Mouse (Mus musculus) intestine, embryonic 15.5 days (tissue): Measurements from ENCODE around the gene Slc2a1. TPM values are rescaled to one million over a fixed set of nuclear protein-coding genes. Genes with fewer than 3 reads are reported as not detected.

Experiments used
- ATAC-seq: fragments of 200-750 bp; cut with Nextera tagmentation; 2 replicates; pipeline ENCODE4 v1.8.0; 2017; ENCODE audit warnings: moderate TSS enrichment, moderate library complexity
- H3K27ac ChIP-seq: fragments of 300-500 bp; sonication (generic); 2 replicates; pipeline ENCODE4 v1.5.1; 2015; ENCODE audit warnings: mild to moderate bottlenecking, inconsistent platforms
- H3K27me3 ChIP-seq: fragments of 300-500 bp; sonication (generic); replicated peaks from 2 replicates; pipeline ENCODE4 v1.6.1; 2015; ENCODE audit warnings: inconsistent platforms
- H3K36me3 ChIP-seq: fragments of 300-500 bp; sonication (generic); 2 replicates; pipeline ENCODE4 v1.6.1; 2015; ENCODE audit warnings: inconsistent platforms
- H3K4me1 ChIP-seq: fragments of 300-500 bp; sonication (generic); replicated peaks from 2 replicates; pipeline ENCODE4 v1.6.1; 2015; ENCODE audit warnings: inconsistent platforms
- H3K4me2 ChIP-seq: fragments of 300-500 bp; sonication (generic); replicated peaks from 2 replicates; pipeline ENCODE4 v1.6.1; 2015; ENCODE audit warnings: mild to moderate bottlenecking, inconsistent platforms
- H3K4me3 ChIP-seq: fragments of 300-500 bp; sonication (generic); replicated peaks from 2 replicates; pipeline ENCODE4 v1.5.1; 2015; ENCODE audit warnings: inconsistent platforms
- H3K9ac ChIP-seq: fragments of 300-500 bp; sonication (generic); 2 replicates; pipeline ENCODE4 v1.6.1; 2015; ENCODE audit warnings: inconsistent platforms
- H3K9me3 ChIP-seq: fragments of 300-500 bp; sonication (generic); 2 replicates; pipeline ENCODE4 v1.6.1; 2016; ENCODE audit warnings: inconsistent platforms
- WGBS: fragments of 180-500 bp; shearing (Covaris S2); methylation state at CpG from one replicate; pipeline ENCODE4 v1.1.7; 2015; 5-methylcytosine and 5-hydroxymethylcytosine counted together
- polyA plus RNA-seq: library from polyadenylated mRNA; unstranded; fragments of >200 nt; fragmentation: Nextera tagmentation; extraction: Ambion mirVana; gene quantifications from 2 replicates; pipeline ENCODE4 v1.2.1, GENCODE M21; 2015

Gene Slc2a1
- polyA plus RNA-seq, 1 experiment from 2014 or later: 136 TPM

- Histone ChIP-seq H3K4me2 (no peak overlapping the region), H3K27ac (peak overlapping the region; percentile 58), H3K9ac (no peak overlapping the region), H3K27me3 (no peaks in the 10 kb centered on the region), H3K9me3 (no peaks in the 10 kb centered on the region), H3K36me3 (no peaks in the 10 kb centered on the region), H3K4me3 (no peak overlapping the region), H3K4me1 (peaks cover 14% of the 10 kb centered on the region)
- WGBS: 67% methylated on average over 7 of the region's 7 CpGs
- ATAC-seq: peak; percentile 50
Observed at GRCm38 (mm10) chr4:119102350-119103126, 6.0 kb upstream of the Slc2a1 start.

- H3K9me3 ChIP-seq: no peaks in the 10 kb centered on the region
- H3K4me1 ChIP-seq: peaks cover 19% of the 10 kb centered on the region
- no peaks in the 10 kb centered on the region for H3K36me3 ChIP-seq
- ATAC-seq: no peak
- peak overlapping the region; percentile 64 for H3K4me2 ChIP-seq
- 0 out of 2 replicates have a peak overlapping the region, but pooled peaks have one; percentile 34 for H3K9ac ChIP-seq
- 51% methylated on average over 4 of the region's 4 CpGs for WGBS
- H3K27me3 ChIP-seq: no peaks in the 10 kb centered on the region
- peak overlapping the region; percentile 84; the same call in 1 of the 2 replicates for H3K27ac ChIP-seq
- H3K4me3 ChIP-seq: no peak overlapping the region
Observed at GRCm38 (mm10) chr4:119104847-119105246, 3.7 kb upstream of the Slc2a1 start.

GRCm38 (mm10) chr4:119105704-119106103, 2.8 kb upstream of the Slc2a1 start:
- H3K4me2 ChIP-seq: peak overlapping the region; percentile 64
- peaks cover 28% of the 10 kb centered on the region for H3K4me1 ChIP-seq
- H3K36me3 ChIP-seq: no peaks in the 10 kb centered on the region
- peak; percentile 81 for ATAC-seq
- H3K27ac ChIP-seq: peak overlapping the region; percentile 84
- no peaks in the 10 kb centered on the region for H3K27me3 ChIP-seq
- no peaks in the 10 kb centered on the region for H3K9me3 ChIP-seq
- peak overlapping the region; percentile 34; the same call in 1 of the 2 replicates for H3K9ac ChIP-seq
- peak overlapping the region; percentile 24 for H3K4me3 ChIP-seq
- 1% methylated on average over 18 of the region's 18 CpGs for WGBS

GRCm38 (mm10) chr4:119107867-119108266, 644 bp upstream of the Slc2a1 start:
- Histone ChIP-seq H3K9ac (peak overlapping the region; percentile 47; the same call in 1 of the 2 replicates), H3K27me3 (no peaks in the 10 kb centered on the region), H3K9me3 (no peaks in the 10 kb centered on the region), H3K27ac (peak overlapping the region; percentile 99; the same call in 1 of the 2 replicates), H3K4me3 (peak overlapping the region; percentile 88), H3K36me3 (no peaks in the 10 kb centered on the region), H3K4me2 (peak overlapping the region; percentile 74), H3K4me1 (peaks cover 40% of the 10 kb centered on the region)
- no peak for ATAC-seq
- 76% methylated on average over 2 of the region's 2 CpGs for WGBS

GRCm38 (mm10) chr4:119109640-119110039, 1.1 kb downstream of the Slc2a1 start:
- peak overlapping the region; percentile 74 for H3K4me2 ChIP-seq
- no peak for ATAC-seq
- peak overlapping the region; percentile 72 for H3K9ac ChIP-seq
- peak overlapping the region; percentile 99 for H3K27ac ChIP-seq
- H3K27me3 ChIP-seq: no peaks in the 10 kb centered on the region
- WGBS: 13% methylated on average over 11 of the region's 11 CpGs
- H3K4me3 ChIP-seq: peak overlapping the region; percentile 88
- H3K9me3 ChIP-seq: no peaks in the 10 kb centered on the region
- H3K4me1 ChIP-seq: peaks cover 43% of the 10 kb centered on the region
- peaks cover 3% of the 10 kb centered on the region; the same call in 1 of the 2 replicates for H3K36me3 ChIP-seq

- 39% methylated on average over 5 of the region's 5 CpGs for WGBS
- no peak for ATAC-seq
- Histone ChIP-seq H3K9me3 (no peaks in the 10 kb centered on the region), H3K27ac (no peak overlapping the region), H3K4me3 (peak overlapping the region; percentile 88), H3K27me3 (no peaks in the 10 kb centered on the region), H3K36me3 (peaks cover 3% of the 10 kb centered on the region; the same call in 1 of the 2 replicates), H3K9ac (peak overlapping the region; percentile 72; the same call in 1 of the 2 replicates), H3K4me2 (peak overlapping the region; percentile 74), H3K4me1 (peaks cover 39% of the 10 kb centered on the region; the same call in 1 of the 2 replicates)
Observed at GRCm38 (mm10) chr4:119110512-119110911, 2.0 kb downstream of the Slc2a1 start.

- Histone ChIP-seq H3K27ac (no peak overlapping the region), H3K4me3 (no peak overlapping the region), H3K9me3 (no peaks in the 10 kb centered on the region), H3K27me3 (no peaks in the 10 kb centered on the region), H3K9ac (no peak overlapping the region), H3K36me3 (peaks cover 3% of the 10 kb centered on the region; the same call in 1 of the 2 replicates), H3K4me1 (peaks cover 42% of the 10 kb centered on the region), H3K4me2 (peak overlapping the region; percentile 74; the same call in 1 of the 2 replicates)
- no peak for ATAC-seq
- WGBS: 77% methylated on average over 5 of the region's 5 CpGs
Observed at GRCm38 (mm10) chr4:119111410-119111809, 2.9 kb downstream of the Slc2a1 start.

DNA sequence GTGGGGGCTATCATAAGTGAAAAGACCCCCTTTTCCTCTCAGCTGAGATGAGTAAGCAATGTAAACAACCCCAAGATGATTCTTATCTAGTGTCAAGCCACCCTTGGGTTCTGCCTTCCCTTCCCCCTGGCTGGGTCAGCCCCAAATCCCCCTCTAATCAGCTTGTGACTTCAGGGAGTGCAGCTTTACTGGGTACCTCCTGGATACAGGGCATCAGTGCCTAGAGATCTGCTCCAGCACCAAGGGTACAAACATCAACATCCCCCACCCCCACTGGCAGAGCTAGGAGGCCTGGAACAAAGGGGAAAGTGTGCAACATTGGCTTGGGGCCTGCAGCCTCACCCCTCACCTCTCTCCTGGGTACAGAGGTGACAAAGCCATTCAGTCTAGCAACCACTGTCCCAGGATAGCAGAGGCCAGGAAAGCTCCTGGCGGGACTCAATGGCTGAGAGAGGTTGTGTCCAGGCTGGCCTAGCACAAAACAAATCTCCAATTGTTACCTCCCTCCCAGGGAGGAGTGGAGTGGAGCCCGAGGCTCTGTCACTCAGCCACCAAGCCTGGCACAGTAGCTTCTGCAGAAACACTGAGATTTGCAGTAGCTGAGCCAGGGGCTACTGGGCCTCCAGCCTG, 3.9 kb downstream of the Slc2a1 start:
- peaks cover 48% of the 10 kb centered on the region for H3K4me1 ChIP-seq
- no peaks in the 10 kb centered on the region for H3K9me3 ChIP-seq
- ATAC-seq: no peak

GRCm38 (mm10) chr4:119115611-119116070, 7.1 kb downstream of the Slc2a1 start:
- ATAC-seq: peak; percentile 82
- Histone ChIP-seq H3K4me1 (peaks cover 37% of the 10 kb centered on the region), H3K4me2 (0 out of 2 replicates have a peak overlapping the region, but pooled peaks have one; percentile 17), H3K36me3 (peaks cover 4% of the 10 kb centered on the region), H3K27me3 (no peaks in the 10 kb centered on the region), H3K4me3 (no peak overlapping the region), H3K27ac (peak overlapping the region; percentile 37), H3K9ac (no peak overlapping the region), H3K9me3 (no peaks in the 10 kb centered on the region)
- WGBS: 65% methylated on average over 6 of the region's 6 CpGs

More for the DNA sequence above, 3.9 kb downstream of the Slc2a1 start:
- H3K4me3 ChIP-seq: no peak overlapping the region
- H3K9ac ChIP-seq: no peak overlapping the region
- peaks cover 3% of the 10 kb centered on the region; the same call in 1 of the 2 replicates for H3K36me3 ChIP-seq
- 0 out of 2 replicates have a peak overlapping the region, but pooled peaks have one; percentile 4 for H3K27ac ChIP-seq
- H3K4me2 ChIP-seq: peak overlapping the region; percentile 1; the same call in 1 of the 2 replicates
- 61% methylated on average over 2 of the region's 2 CpGs for WGBS
- H3K27me3 ChIP-seq: no peaks in the 10 kb centered on the region

DNA sequence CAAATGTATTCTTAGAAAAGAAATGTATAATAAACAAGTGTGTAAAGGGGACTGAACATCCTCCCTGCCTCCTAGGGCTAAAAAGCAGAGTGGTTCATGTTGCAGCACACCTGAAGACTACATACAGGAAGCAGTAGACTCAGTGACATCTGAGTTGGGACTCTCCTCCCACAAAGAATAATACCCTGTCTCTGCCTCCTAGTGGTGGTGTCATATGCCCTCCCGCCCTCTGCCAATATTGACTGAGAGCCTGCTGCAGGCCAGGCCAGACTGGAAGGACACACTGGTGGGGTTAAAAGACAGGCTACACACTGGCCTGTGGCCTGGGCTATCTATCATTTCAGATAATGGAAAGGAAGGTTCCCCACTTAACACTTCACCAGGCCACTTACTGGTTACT, 7.8 kb downstream of the Slc2a1 start:
- peaks cover 8% of the 10 kb centered on the region for H3K36me3 ChIP-seq
- ATAC-seq: no peak
- H3K4me1 ChIP-seq: peaks cover 39% of the 10 kb centered on the region
- no peak overlapping the region for H3K4me3 ChIP-seq
- no peak overlapping the region for H3K4me2 ChIP-seq
- H3K27ac ChIP-seq: no peak overlapping the region
- 84% methylated on average over 1 of the region's 1 CpGs for WGBS
- H3K9ac ChIP-seq: no peak overlapping the region
- H3K27me3 ChIP-seq: no peaks in the 10 kb centered on the region
- H3K9me3 ChIP-seq: no peaks in the 10 kb centered on the region

GRCm38 (mm10) chr4:119117571-119117970, 9.1 kb downstream of the Slc2a1 start:
- WGBS: 86% methylated on average over 5 of the region's 5 CpGs
- Histone ChIP-seq H3K27ac (no peak overlapping the region), H3K27me3 (no peaks in the 10 kb centered on the region), H3K4me2 (no peak overlapping the region), H3K4me3 (no peak overlapping the region), H3K9me3 (no peaks in the 10 kb centered on the region), H3K36me3 (peaks cover 13% of the 10 kb centered on the region), H3K4me1 (peaks cover 34% of the 10 kb centered on the region), H3K9ac (no peak overlapping the region)
- no peak for ATAC-seq

DNA sequence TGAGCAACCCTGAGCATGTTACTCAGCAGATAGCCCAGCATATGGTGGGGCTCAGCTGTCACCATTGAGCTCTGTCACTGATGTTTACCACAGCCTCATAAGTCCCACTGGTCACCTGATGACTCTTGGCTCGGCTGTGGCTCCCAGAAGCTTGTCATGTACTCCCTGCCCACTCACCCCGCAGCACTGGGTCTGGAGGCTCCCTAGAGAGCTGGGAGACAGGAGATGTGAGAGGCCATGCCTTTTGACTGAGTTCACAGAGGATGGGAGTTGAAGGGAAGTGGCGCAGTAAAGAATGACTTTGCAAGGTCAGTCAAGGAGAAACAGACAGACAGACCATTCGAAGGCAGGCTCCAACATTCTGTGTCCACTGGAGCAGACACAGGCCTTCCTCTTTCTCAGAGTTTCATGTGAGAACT, 10.2 kb downstream of the Slc2a1 start:
- peaks cover 33% of the 10 kb centered on the region for H3K4me1 ChIP-seq
- no peak for ATAC-seq
- 74% methylated on average over 4 of the region's 4 CpGs for WGBS
- no peak overlapping the region for H3K27ac ChIP-seq
- peaks cover 15% of the 10 kb centered on the region for H3K36me3 ChIP-seq
- no peaks in the 10 kb centered on the region for H3K27me3 ChIP-seq
- H3K9me3 ChIP-seq: no peaks in the 10 kb centered on the region
- no peak overlapping the region for H3K4me3 ChIP-seq
- no peak overlapping the region for H3K4me2 ChIP-seq
- no peak overlapping the region for H3K9ac ChIP-seq
